ENCODE assay signal across 14 mouse cellular contexts in genomic region chr3:63897177-63897576, GRCm38 (mm10). TPM values are rescaled to one million over a fixed set of nuclear protein-coding genes. Genes with fewer than 3 reads are reported as not detected.
DNase-seq lines count a peak whose midpoint lies in the region; ATAC-seq lines count a peak whose summit lies in the region.
"Had no signal": no experiment of that assay in that cellular context is flagged by ENCODE, and none has a peak within 500 bp of the region (broad histone marks: within the 10 kb centered on the region; RNA-seq: fewer than 3 reads in every experiment).

No protein-coding gene starts in this region.

- peak overlapping the region; percentile 96; the same call in 1 of the 2 replicates for H3K4me2 ChIP-seq in kidney, embryonic 16.5 days (replicated peaks; ENCODE audit: low read depth, low read length)
- H3K4me2 ChIP-seq in forebrain, embryonic 16.5 days (ENCODE audit: low read length), result peak overlapping the region; percentile 29
- peak overlapping the region; percentile 76 for H3K4me2 ChIP-seq in midbrain, embryonic 12.5 days (replicated peaks)
- H3K4me2 ChIP-seq in stomach, embryonic 16.5 days (ENCODE audit: low read depth, low read length), result 0 out of 2 replicates have a peak overlapping the region, but pooled peaks have one; percentile 94

- ATAC-seq in kidney, embryonic 16.5 days (ENCODE audit: low FRiP score, low TSS enrichment), result no peak
- no peak for ATAC-seq in forebrain, embryonic 16.5 days
- no peak for ATAC-seq in midbrain, embryonic 12.5 days (ENCODE audit: low FRiP score, low read depth)
- no peak for ATAC-seq in stomach, embryonic 16.5 days (ENCODE audit: insufficient read depth, low FRiP score)
- ATAC-seq in megakaryocyte progenitor cell, adult 5-6 weeks (replicated peaks; ENCODE audit: poor library complexity), result no peak
- ATAC-seq: lung, postnatal 0 days had no signal

- no peaks in the 10 kb centered on the region for H3K36me3 ChIP-seq in kidney, embryonic 16.5 days (ENCODE audit: insufficient read depth, low read length)
- no peaks in the 10 kb centered on the region for H3K36me3 ChIP-seq in forebrain, embryonic 16.5 days (ENCODE audit: control insufficient read depth, insufficient read depth)
- no peaks in the 10 kb centered on the region for H3K36me3 ChIP-seq in midbrain, embryonic 12.5 days
- no peaks in the 10 kb centered on the region for H3K36me3 ChIP-seq in stomach, embryonic 16.5 days (ENCODE audit: control insufficient read depth, insufficient read depth, low read length)

- no peak overlapping the region for H3K9ac ChIP-seq in kidney, embryonic 16.5 days (replicated peaks; ENCODE audit: low read length)
- no peak overlapping the region for H3K9ac ChIP-seq in forebrain, embryonic 16.5 days (replicated peaks; ENCODE audit: low read depth, low read length)
- H3K9ac ChIP-seq in midbrain, embryonic 12.5 days (replicated peaks), result peak overlapping the region; percentile 41; the same call in 1 of the 2 replicates
- no peak overlapping the region for H3K9ac ChIP-seq in stomach, embryonic 16.5 days (ENCODE audit: low read length)

- DNase-seq in kidney, adult 18-20 months, result no peak
- no peak for DNase-seq in left cerebral cortex, adult 18-20 months (ENCODE audit: low spot score in 2 of 2)
- DNase-seq: heart, adult 11 months; kidney, postnatal 36 days; thymus, postnatal 14 days had no signal

- H3K9me3 ChIP-seq in kidney, embryonic 16.5 days (ENCODE audit: low read length), result no peaks in the 10 kb centered on the region
- H3K9me3 ChIP-seq in forebrain, embryonic 16.5 days (ENCODE audit: control insufficient read depth, low read length), result no peaks in the 10 kb centered on the region
- H3K9me3 ChIP-seq in midbrain, embryonic 12.5 days, result no peaks in the 10 kb centered on the region
- H3K9me3 ChIP-seq in stomach, embryonic 16.5 days (replicated peaks; ENCODE audit: control insufficient read depth, low read length), result no peaks in the 10 kb centered on the region

- H3K4me3 ChIP-seq in kidney, embryonic 16.5 days (ENCODE audit: low read length), result no peak overlapping the region
- no peak overlapping the region for H3K4me3 ChIP-seq in forebrain, embryonic 16.5 days (replicated peaks; ENCODE audit: low read length)
- peak overlapping the region; percentile 84 for H3K4me3 ChIP-seq in midbrain, embryonic 12.5 days
- H3K4me3 ChIP-seq in stomach, embryonic 16.5 days (replicated peaks; ENCODE audit: low read length), result no peak overlapping the region

- 6% methylated on average over 1 of the region's 1 CpGs for WGBS in kidney, embryonic 16.5 days
- 14% methylated on average over 1 of the region's 1 CpGs for WGBS in forebrain, embryonic 16.5 days
- 16% methylated on average over 1 of the region's 1 CpGs for WGBS in midbrain, embryonic 12.5 days
- 17% methylated on average over 1 of the region's 1 CpGs for WGBS in stomach, embryonic 16.5 days

- peaks cover 47% of the 10 kb centered on the region for H3K4me1 ChIP-seq in kidney, embryonic 16.5 days (ENCODE audit: insufficient read depth, low read length)
- peaks cover 12% of the 10 kb centered on the region for H3K4me1 ChIP-seq in forebrain, embryonic 16.5 days (replicated peaks; ENCODE audit: control insufficient read depth, insufficient read depth, low read length)
- H3K4me1 ChIP-seq in midbrain, embryonic 12.5 days, result peaks cover 33% of the 10 kb centered on the region
- H3K4me1 ChIP-seq in stomach, embryonic 16.5 days (ENCODE audit: control insufficient read depth, insufficient read depth, low read length), result no peaks in the 10 kb centered on the region

- H3K27me3 ChIP-seq in kidney, embryonic 16.5 days (ENCODE audit: insufficient read depth, low read length), result no peaks in the 10 kb centered on the region
- H3K27me3 ChIP-seq in forebrain, embryonic 16.5 days (replicated peaks; ENCODE audit: control insufficient read depth, insufficient read depth, low read length), result no peaks in the 10 kb centered on the region
- no peaks in the 10 kb centered on the region for H3K27me3 ChIP-seq in midbrain, embryonic 12.5 days
- no peaks in the 10 kb centered on the region; the same call in 1 of the 2 replicates for H3K27me3 ChIP-seq in stomach, embryonic 16.5 days (ENCODE audit: control insufficient read depth, insufficient read depth, low read length)

- H3K27ac ChIP-seq in kidney, embryonic 16.5 days (ENCODE audit: low read length), result no peak overlapping the region
- no peak overlapping the region for H3K27ac ChIP-seq in forebrain, embryonic 16.5 days (ENCODE audit: low read length)
- H3K27ac ChIP-seq in midbrain, embryonic 12.5 days (replicated peaks), result peak overlapping the region; percentile 30; the same call in 1 of the 2 replicates
- H3K27ac ChIP-seq in stomach, embryonic 16.5 days (ENCODE audit: low read length), result no peak overlapping the region

RNA-seq across cellular contexts. Expression of gene Plch1, which starts 2.1 kb away (rescaled TPM):
- 11.4 and 12.1 TPM in 2 replicates for polyA plus RNA-seq in kidney, embryonic 16.5 days (2015; fragmentation: Nextera tagmentation; extraction: Ambion mirVana)
- polyA plus RNA-seq in forebrain, embryonic 16.5 days (2015; fragmentation: Nextera tagmentation; extraction: Ambion mirVana), result 5.6 and 6.1 TPM in 2 replicates
- 34.0 and 34.4 TPM in 2 replicates for polyA plus RNA-seq in midbrain, embryonic 12.5 days (2016; fragmentation: Nextera tagmentation; extraction: Ambion mirVana)
- 7.4 and 7.6 TPM in 2 replicates for polyA plus RNA-seq in stomach, embryonic 16.5 days (2015; fragmentation: Nextera tagmentation; extraction: Ambion mirVana)
- 1 to 10 TPM; 4.8 to 7.2 TPM for total RNA-seq in left cerebral cortex, adult 18-20 months (2021)
- 0.44 TPM in 1 of 2 replicates, not detected in the other for total RNA-seq in megakaryocyte progenitor cell, adult 5-6 weeks (2015)
- total RNA-seq in megakaryocyte progenitor cell, adult 5-6 weeks (2017), result 0.34 TPM in 1 of 2 replicates, not detected in the other
- total RNA-seq: common myeloid progenitor, adult 5-6 weeks; heart, postnatal 25 days had no signal
- polyA plus RNA-seq: liver, adult 2 months had no signal

RNA-seq across cellular contexts. Expression of gene E130311K13Rik, which starts 32.1 kb away (rescaled TPM):
- polyA plus RNA-seq in kidney, embryonic 16.5 days (2015; fragmentation: Nextera tagmentation; extraction: Ambion mirVana), result 5.5 and 6.1 TPM in 2 replicates
- polyA plus RNA-seq in forebrain, embryonic 16.5 days (2015; fragmentation: Nextera tagmentation; extraction: Ambion mirVana), result 7.2 and 7.5 TPM in 2 replicates
- polyA plus RNA-seq in midbrain, embryonic 12.5 days (2016; fragmentation: Nextera tagmentation; extraction: Ambion mirVana), result 3.6 and 3.8 TPM in 2 replicates
- 6.1 and 6.4 TPM in 2 replicates for polyA plus RNA-seq in stomach, embryonic 16.5 days (2015; fragmentation: Nextera tagmentation; extraction: Ambion mirVana)
- total RNA-seq in left cerebral cortex, adult 18-20 months (2021), result 10 to 100 TPM; 10.3 to 11.7 TPM
- total RNA-seq in megakaryocyte progenitor cell, adult 5-6 weeks (2015), result 3.3 and 3.4 TPM in 2 replicates
- 5.9 and 6.7 TPM in 2 replicates for total RNA-seq in megakaryocyte progenitor cell, adult 5-6 weeks (2017)

Comparison
In these comparisons a context has a peak if more than half of its experiments do, and no peak if none do; other contexts are left out.
1. H3K4me2 ChIP-seq: peak in every context shown above with its lines; median percentile 96 in kidney, embryonic 16.5 days; 94 in stomach, embryonic 16.5 days; 76 in midbrain, embryonic 12.5 days; 29 in forebrain, embryonic 16.5 days.